Mouse (Mus musculus) liver, embryonic 15.5 days (tissue): ENCODE results near the gene Bbip1. TPM values are rescaled to one million over a fixed set of nuclear protein-coding genes. Genes with fewer than 3 reads are reported as not detected.
"Not testable (repeated sequence)": the region's sequence is repeated elsewhere in the genome, so short reads cannot be mapped to it uniquely, and the experiment has no call there.

Experiments used
- ATAC-seq: fragments of 200-750 bp; cut with Nextera tagmentation; 2 replicates; pipeline ENCODE4 v1.8.0; 2017; ENCODE audit warnings: moderate number of reproducible peaks, mild to moderate bottlenecking, moderate library complexity; ENCODE audit not compliant: insufficient read depth
- H3K27ac ChIP-seq: fragments of 300-500 bp; sonication (generic); replicated peaks from 2 replicates; pipeline ENCODE4 v1.5.1; 2015; ENCODE audit warnings: mild to moderate bottlenecking, inconsistent platforms
- H3K27me3 ChIP-seq: fragments of 300-500 bp; sonication (generic); 2 replicates; pipeline ENCODE4 v1.6.1; 2015; ENCODE audit warnings: mild to moderate bottlenecking, inconsistent platforms
- H3K36me3 ChIP-seq: fragments of 300-500 bp; sonication (generic); replicated peaks from 2 replicates; pipeline ENCODE4 v1.6.1; 2015; ENCODE audit warnings: moderate library complexity, mild to moderate bottlenecking, inconsistent platforms
- H3K4me1 ChIP-seq: fragments of 300-500 bp; sonication (generic); replicated peaks from 2 replicates; pipeline ENCODE4 v1.6.1; 2015; ENCODE audit warnings: inconsistent platforms
- H3K4me2 ChIP-seq: fragments of 300-500 bp; sonication (generic); 2 replicates; pipeline ENCODE4 v1.6.1; 2015; ENCODE audit warnings: moderate library complexity, mild to moderate bottlenecking, inconsistent platforms
- H3K4me3 ChIP-seq: fragments of 300-500 bp; sonication (generic); replicated peaks from 2 replicates; pipeline ENCODE4 v1.5.1; 2015; ENCODE audit warnings: mild to moderate bottlenecking, inconsistent platforms
- H3K9ac ChIP-seq: fragments of 300-500 bp; sonication (generic); 2 replicates; pipeline ENCODE4 v1.6.1; 2015; ENCODE audit warnings: moderate library complexity, mild to moderate bottlenecking, inconsistent platforms
- H3K9me3 ChIP-seq: fragments of 300-500 bp; sonication (generic); replicated peaks from 2 replicates; pipeline ENCODE4 v1.6.1; 2016; ENCODE audit warnings: inconsistent platforms
- WGBS: fragments of 180-500 bp; shearing (Covaris S2); methylation state at CpG from one replicate; pipeline ENCODE4 v1.1.7; 2015; ENCODE audit warnings: mixed read lengths; ENCODE audit not compliant: insufficient replicate concordance; 5-methylcytosine and 5-hydroxymethylcytosine counted together
- polyA plus RNA-seq: library from polyadenylated mRNA; unstranded; fragments of >200 nt; fragmentation: Nextera tagmentation; extraction: Ambion mirVana; gene quantifications from 2 replicates; pipeline ENCODE4 v1.2.1, GENCODE M21; 2015

Gene Bbip1
- 37.4 and 37.6 TPM in 2 replicates for polyA plus RNA-seq

GRCm38 (mm10) chr19:53943802-53944785, at the start of gene Bbip1, which contains the start of gene Shoc2:
Bbip1 (minus strand) TSS chr19:53944627.
Shoc2 (plus strand) TSS chr19:53944306.
- WGBS = under 1% methylated on average over 62 of the region's 62 CpGs
- Histone ChIP-seq H3K27ac (peak within 1 kb of the TSS; percentile 100), H3K9me3 (no peaks in the 10 kb centered on the region), H3K4me3 (peak within 1 kb of the TSS; percentile 98), H3K27me3 (no peaks in the 10 kb centered on the region), H3K4me1 (peaks cover 52% of the 10 kb centered on the region), H3K9ac (peak within 1 kb of the TSS; percentile 97), H3K36me3 (no peaks in the 10 kb centered on the region), H3K4me2 (peak within 1 kb of the TSS; percentile 86)
- peak; percentile 85 for ATAC-seq

DNA sequence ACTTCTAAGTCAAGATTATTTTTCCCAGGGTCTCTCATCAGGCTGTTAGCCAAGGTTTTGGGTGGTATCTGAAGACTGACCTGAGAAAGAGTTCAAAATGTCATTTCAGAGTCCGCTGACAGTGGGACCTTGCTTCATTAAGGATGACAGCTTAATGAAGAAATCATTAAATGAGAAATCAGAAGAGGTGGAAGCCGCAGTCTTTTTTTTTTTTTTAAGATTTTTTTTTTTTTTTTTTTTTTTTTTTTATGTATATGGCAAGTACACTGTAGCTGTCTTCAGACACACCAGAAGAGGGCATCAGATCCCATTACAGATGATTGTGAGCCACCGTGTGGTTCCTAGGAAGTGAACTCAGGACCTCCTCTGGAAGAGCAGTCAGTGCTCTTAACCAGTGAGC, 49.4 kb upstream of the Bbip1 start:
- Histone ChIP-seq H3K27ac (no peak overlapping the region), H3K9ac (no peak overlapping the region), H3K27me3 (no peaks in the 10 kb centered on the region), H3K9me3 (no peaks in the 10 kb centered on the region), H3K4me1 (no peaks in the 10 kb centered on the region), H3K4me2 (no peak overlapping the region), H3K4me3 (no peak overlapping the region), H3K36me3 (0 out of 2 replicates have a peak, but pooled peaks cover 6% of the 10 kb centered on the region)
- no peak for ATAC-seq
- 66% methylated on average over 3 of the region's 3 CpGs for WGBS

GRCm38 (mm10) chr19:53990538-53990937, 46.1 kb upstream of the Bbip1 start:
- Histone ChIP-seq H3K4me2 (no peak overlapping the region), H3K36me3 (peaks cover 16% of the 10 kb centered on the region), H3K27me3 (no peaks in the 10 kb centered on the region), H3K4me1 (peaks cover 9% of the 10 kb centered on the region; the same call in 1 of the 2 replicates), H3K9ac (no peak overlapping the region), H3K9me3 (no peaks in the 10 kb centered on the region), H3K27ac (no peak overlapping the region), H3K4me3 (no peak overlapping the region)
- WGBS = 79% methylated on average over 2 of the region's 2 CpGs
- ATAC-seq = no peak

DNA sequence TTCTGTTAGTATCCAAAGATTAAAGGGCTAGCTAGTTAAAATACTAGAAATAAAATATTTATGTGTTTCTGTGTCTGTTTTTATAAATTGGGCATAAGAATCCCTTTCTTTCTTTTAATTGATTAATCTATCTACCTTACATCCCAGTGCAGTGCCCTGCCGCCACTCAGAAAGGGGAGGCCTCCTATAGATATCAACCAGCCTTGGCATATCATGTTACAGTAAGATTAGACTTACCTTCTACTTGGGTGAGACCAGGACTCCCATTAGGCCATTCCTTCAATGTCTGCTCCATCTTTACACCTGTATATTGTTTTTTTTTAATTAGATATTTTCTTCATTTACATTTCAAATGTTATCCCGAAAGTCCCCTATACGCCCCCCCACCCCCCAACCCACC, 40.2 kb upstream of the Bbip1 start:
- Histone ChIP-seq H3K4me1 (peaks cover 38% of the 10 kb centered on the region), H3K9ac (no peak overlapping the region), H3K9me3 (no peaks in the 10 kb centered on the region), H3K4me3 (no peak overlapping the region), H3K4me2 (peak overlapping the region; percentile 20), H3K36me3 (peaks cover 15% of the 10 kb centered on the region), H3K27ac (no peak overlapping the region; the same call in 1 of the 2 replicates), H3K27me3 (no peaks in the 10 kb centered on the region)
- WGBS = 64% methylated on average over 3 of the region's 3 CpGs
- ATAC-seq = peak; percentile 80

DNA sequence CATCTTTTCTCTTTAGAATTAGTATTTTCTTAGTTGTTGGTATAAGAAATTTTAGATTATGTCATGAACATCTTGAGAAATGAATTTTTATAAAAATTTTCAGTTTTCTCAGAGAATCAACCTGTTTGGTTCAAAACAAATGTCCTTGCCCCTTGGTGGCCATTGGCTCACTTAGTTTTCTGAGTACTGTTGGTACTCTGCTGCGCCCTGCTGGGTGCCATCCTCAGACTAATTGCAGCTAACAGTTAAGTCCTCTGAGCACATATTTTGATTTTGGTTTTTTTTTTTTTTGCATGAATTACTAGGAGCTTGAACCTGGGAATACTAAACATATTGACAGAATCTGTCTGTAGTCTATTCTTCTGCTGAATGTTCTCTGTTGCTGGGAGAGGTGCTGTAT, 38.9 kb upstream of the Bbip1 start:
- no peak overlapping the region for H3K9ac ChIP-seq
- no peaks in the 10 kb centered on the region for H3K9me3 ChIP-seq
- no peak for ATAC-seq
- H3K36me3 ChIP-seq = peaks cover 10% of the 10 kb centered on the region
- H3K4me2 ChIP-seq = no peak overlapping the region
- H3K4me1 ChIP-seq = peaks cover 38% of the 10 kb centered on the region
- H3K27ac ChIP-seq = no peak overlapping the region
- H3K27me3 ChIP-seq = no peaks in the 10 kb centered on the region
- no peak overlapping the region for H3K4me3 ChIP-seq
- 82% methylated on average over 1 of the region's 1 CpGs for WGBS

DNA sequence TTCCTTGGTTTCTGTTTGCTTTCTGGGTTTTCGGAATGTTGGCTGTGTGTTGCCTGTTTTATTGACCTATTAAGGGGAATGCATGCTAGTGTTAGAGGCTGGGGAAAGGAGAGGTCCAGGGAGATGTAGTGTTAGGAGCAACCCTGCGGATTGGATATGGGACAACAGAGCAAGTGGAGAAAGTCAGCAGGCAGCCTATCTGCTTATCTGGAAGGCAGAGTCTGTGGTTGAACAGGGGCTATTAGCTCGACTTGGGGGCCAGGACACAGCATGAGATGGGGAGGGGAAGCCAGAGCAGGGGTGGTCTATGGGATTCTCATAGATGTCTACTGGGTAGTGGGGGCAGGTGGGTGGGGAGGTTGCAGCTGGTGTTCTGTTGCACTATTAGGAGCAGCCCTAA, 37.6 kb upstream of the Bbip1 start:
- WGBS = 29% methylated on average over 3 of the region's 3 CpGs
- H3K4me3 ChIP-seq = no peak overlapping the region
- no peaks in the 10 kb centered on the region for H3K27me3 ChIP-seq
- H3K4me2 ChIP-seq = peak overlapping the region; percentile 27; the same call in 1 of the 2 replicates
- peak; percentile 37; the same call in 1 of the 2 replicates for ATAC-seq
- H3K9me3 ChIP-seq = no peaks in the 10 kb centered on the region
- H3K36me3 ChIP-seq = no peaks in the 10 kb centered on the region
- peak overlapping the region; percentile 45 for H3K27ac ChIP-seq
- H3K9ac ChIP-seq = no peak overlapping the region
- H3K4me1 ChIP-seq = peaks cover 38% of the 10 kb centered on the region

- H3K27ac ChIP-seq = no peak overlapping the region
- H3K9me3 ChIP-seq = no peaks in the 10 kb centered on the region
- 26% methylated on average over 1 of the region's 1 CpGs for WGBS
- H3K4me3 ChIP-seq = no peak overlapping the region
- ATAC-seq = no peak
- no peak overlapping the region for H3K4me2 ChIP-seq
- H3K27me3 ChIP-seq = no peaks in the 10 kb centered on the region
- H3K9ac ChIP-seq = no peak overlapping the region
- no peaks in the 10 kb centered on the region for H3K36me3 ChIP-seq
- H3K4me1 ChIP-seq = peaks cover 20% of the 10 kb centered on the region
Observed at GRCm38 (mm10) chr19:53973656-53974055, 29.2 kb upstream of the Bbip1 start.

DNA sequence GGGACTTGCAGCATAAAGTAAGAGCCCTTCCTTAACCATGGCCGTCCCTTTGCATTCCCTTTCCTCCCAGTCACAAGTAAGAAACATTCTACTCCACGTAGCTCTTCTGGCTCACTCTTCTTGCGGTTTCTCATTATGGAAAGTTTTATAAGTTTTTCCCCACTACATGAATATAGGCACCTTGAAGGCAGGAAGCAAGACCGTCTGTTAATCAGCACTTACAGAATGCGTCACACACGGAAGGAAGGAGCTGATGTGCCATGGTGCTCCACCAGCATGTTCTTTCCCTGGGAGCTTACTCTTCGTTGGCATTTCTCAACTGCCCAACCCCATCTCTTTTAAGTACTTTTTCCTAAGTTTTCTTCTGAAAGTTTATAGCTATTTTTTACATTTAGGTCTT, 27.5 kb upstream of the Bbip1 start:
- WGBS = 24% methylated on average over 7 of the region's 7 CpGs
- Histone ChIP-seq H3K9ac (0 out of 2 replicates have a peak overlapping the region, but pooled peaks have one; percentile 12), H3K4me1 (peaks cover 25% of the 10 kb centered on the region), H3K27me3 (no peaks in the 10 kb centered on the region), H3K27ac (peak overlapping the region; percentile 58; the same call in 1 of the 2 replicates), H3K4me2 (no peak overlapping the region), H3K9me3 (no peaks in the 10 kb centered on the region), H3K36me3 (no peaks in the 10 kb centered on the region), H3K4me3 (no peak overlapping the region)
- no peak for ATAC-seq

DNA sequence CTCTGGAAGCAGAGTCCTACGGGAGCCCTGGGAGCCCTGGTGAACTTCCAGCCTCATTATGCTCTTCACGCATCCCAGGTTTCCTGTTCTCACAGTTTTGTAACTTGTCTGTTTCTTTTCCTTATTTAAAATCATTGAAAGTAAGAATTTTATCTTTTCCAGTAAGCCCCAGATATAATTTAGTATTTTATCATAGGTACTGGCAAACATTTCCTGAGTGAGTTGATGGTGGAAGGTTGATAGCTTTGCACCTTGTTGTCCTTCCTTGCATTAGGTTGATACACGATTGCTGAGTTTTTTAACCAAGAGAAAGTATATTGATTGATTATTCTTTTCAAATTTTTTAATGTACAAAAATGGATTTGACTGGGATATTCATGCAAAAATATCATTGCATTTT, 24.8 kb upstream of the Bbip1 start:
- no peaks in the 10 kb centered on the region for H3K27me3 ChIP-seq
- no peaks in the 10 kb centered on the region for H3K36me3 ChIP-seq
- no peak for ATAC-seq
- no peak overlapping the region for H3K4me3 ChIP-seq
- no peak overlapping the region for H3K4me2 ChIP-seq
- H3K27ac ChIP-seq = no peak overlapping the region
- WGBS = 68% methylated on average over 3 of the region's 3 CpGs
- no peak overlapping the region for H3K9ac ChIP-seq
- no peaks in the 10 kb centered on the region for H3K9me3 ChIP-seq
- peaks cover 37% of the 10 kb centered on the region for H3K4me1 ChIP-seq

DNA sequence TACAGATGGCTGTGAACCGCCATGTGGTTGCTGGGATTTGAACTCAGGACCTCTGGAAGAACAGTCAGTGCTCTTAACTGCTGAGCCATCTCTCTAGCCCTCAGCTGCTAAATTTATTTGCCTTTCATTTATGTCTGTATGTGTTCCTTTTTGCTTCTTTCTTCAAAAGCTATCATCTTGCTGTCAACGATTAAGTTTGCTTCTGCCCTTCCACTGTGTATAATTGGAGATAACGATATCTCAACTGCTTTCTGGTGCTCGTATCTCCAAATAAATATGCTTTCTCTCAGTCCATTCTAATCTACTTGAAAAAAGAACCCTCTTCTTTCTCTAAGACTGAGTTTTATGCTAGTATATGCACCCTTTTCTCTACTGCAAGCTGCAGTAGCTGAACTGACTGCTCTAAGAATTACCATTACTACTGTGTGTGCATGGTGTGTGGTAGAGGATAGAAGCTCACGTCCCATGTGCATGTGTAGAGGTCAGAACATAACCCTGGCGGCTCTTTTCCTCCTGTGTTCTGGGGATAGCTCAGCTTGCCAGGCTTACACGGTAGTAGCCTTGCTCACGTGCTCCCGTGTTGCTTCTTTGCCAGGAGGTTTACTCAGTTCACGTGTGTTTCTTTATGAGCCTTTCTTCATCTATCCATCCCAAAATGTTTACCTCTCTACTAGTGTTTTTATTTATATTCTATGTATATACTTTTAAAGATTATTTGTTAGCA, 20.6 kb upstream of the Bbip1 start:
- H3K36me3 ChIP-seq = no peaks in the 10 kb centered on the region
- peak overlapping the region; percentile 23 for H3K9ac ChIP-seq
- peak; percentile 87 for ATAC-seq
- WGBS = 24% methylated on average over 10 of the region's 10 CpGs
- H3K27ac ChIP-seq = peak overlapping the region; percentile 88
- peak overlapping the region; percentile 54 for H3K4me2 ChIP-seq
- peaks cover 27% of the 10 kb centered on the region for H3K4me1 ChIP-seq
- H3K9me3 ChIP-seq = no peaks in the 10 kb centered on the region
- H3K4me3 ChIP-seq = 0 out of 2 replicates have a peak overlapping the region, but pooled peaks have one; percentile 19
- H3K27me3 ChIP-seq = no peaks in the 10 kb centered on the region

GRCm38 (mm10) chr19:53964347-53964746, 19.9 kb upstream of the Bbip1 start:
- not testable (repeated sequence) for H3K36me3 ChIP-seq, H3K4me2 ChIP-seq, H3K27me3 ChIP-seq, ATAC-seq, H3K9ac ChIP-seq, H3K4me3 ChIP-seq, H3K9me3 ChIP-seq
- WGBS = 73% methylated on average over 3 of the region's 3 CpGs
- Histone ChIP-seq H3K4me1 (peaks cover 27% of the 10 kb centered on the region), H3K27ac (0 out of 2 replicates have a peak overlapping the region, but pooled peaks have one; percentile 88)
